Mouse (Mus musculus): ENCODE data around the gene Mast3. TPM values are rescaled to one million over a fixed set of nuclear protein-coding genes. Genes with fewer than 3 reads are reported as not detected.

Gene Mast3
- polyA plus RNA-seq, 1 experiment, result 178 TPM

DNA sequence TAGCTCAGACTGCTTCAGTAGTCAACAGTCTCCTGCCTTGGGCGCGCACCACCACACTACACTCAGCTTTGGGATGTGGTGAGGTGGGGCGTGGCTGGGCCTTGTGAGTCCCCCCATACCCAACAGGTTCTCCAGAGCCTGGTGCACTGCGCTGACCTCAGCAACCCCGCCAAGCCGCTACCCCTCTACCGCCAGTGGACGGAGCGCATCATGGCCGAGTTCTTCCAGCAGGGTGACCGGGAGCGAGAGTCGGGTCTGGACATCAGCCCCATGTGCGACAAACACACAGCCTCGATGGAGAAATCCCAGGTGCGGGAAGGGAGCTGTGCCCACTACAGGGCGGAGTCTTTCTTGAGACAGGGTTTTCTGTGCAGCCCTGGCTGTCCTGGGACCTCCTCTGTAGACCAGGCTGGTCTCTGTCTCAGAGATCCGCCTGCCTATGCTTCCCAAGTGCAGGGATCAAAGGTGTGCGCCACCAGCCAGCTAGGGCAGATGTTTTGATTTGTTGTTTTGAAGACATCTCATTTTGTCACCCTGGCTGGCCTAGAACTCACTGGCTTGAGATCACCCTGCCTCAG is 55.7 kb downstream of the Mast3 start:
- DNase-seq (ENCODE audit: extremely low spot score in 1 of 2, low spot score in 1 of 2), result no peak

DNA sequence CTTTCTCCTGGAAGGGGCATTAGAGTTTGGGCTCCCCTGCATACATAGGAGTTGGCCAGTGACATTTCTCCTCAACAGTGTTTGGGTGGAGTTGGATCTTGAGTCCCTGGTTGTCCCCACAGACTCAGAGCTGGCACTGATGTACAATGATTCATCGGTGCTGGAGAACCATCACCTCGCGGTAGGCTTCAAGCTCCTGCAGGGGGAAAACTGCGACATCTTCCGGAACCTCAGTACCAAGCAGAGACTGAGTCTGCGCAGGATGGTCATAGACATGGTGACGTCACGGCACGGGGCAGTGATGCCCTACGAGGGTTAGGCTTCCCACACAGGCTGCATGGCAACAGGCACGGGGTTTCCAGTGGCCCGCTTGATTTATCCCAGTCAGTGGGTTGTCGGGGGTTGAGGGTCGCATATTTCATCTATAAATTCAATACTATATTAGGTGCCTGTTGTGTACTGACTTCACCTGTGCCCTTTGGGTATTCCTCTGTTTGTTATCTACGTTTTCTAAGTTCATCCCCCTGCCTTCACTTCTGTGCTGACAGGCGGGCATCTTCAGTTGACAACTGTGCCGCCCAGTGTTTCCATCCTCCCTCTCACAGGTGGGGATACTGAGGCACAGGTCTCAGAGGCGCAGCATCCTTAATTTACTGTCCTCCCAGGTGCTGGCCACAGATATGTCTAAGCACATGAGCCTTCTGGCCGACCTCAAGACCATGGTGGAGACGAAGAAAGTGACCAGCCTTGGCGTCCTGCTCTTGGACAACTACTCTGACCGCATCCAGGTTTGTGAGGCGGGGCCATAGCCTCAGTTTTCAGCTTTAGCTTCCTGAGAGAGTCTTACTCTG is 56.4 kb downstream of the Mast3 start:
- DNase-seq (ENCODE audit: extremely low spot score in 1 of 2, low spot score in 1 of 2), result no peak

GRCm38 (mm10) chr8:70747211-70747890 is 57.5 kb downstream of the Mast3 start:
- DNase-seq (ENCODE audit: extremely low spot score in 1 of 2, low spot score in 1 of 2), result no peak

GRCm38 (mm10) chr8:70746676-70747075 is 58.2 kb downstream of the Mast3 start:
- no peak for DNase-seq (ENCODE audit: extremely low spot score in 1 of 2, low spot score in 1 of 2)

GRCm38 (mm10) chr8:70745691-70746220 is 59.1 kb downstream of the Mast3 start:
- DNase-seq (ENCODE audit: extremely low spot score in 1 of 2, low spot score in 1 of 2), result no peak

GRCm38 (mm10) chr8:70744806-70745205 is 60.0 kb downstream of the Mast3 start:
- DNase-seq (ENCODE audit: extremely low spot score in 1 of 2, low spot score in 1 of 2), result no peak

DNA sequence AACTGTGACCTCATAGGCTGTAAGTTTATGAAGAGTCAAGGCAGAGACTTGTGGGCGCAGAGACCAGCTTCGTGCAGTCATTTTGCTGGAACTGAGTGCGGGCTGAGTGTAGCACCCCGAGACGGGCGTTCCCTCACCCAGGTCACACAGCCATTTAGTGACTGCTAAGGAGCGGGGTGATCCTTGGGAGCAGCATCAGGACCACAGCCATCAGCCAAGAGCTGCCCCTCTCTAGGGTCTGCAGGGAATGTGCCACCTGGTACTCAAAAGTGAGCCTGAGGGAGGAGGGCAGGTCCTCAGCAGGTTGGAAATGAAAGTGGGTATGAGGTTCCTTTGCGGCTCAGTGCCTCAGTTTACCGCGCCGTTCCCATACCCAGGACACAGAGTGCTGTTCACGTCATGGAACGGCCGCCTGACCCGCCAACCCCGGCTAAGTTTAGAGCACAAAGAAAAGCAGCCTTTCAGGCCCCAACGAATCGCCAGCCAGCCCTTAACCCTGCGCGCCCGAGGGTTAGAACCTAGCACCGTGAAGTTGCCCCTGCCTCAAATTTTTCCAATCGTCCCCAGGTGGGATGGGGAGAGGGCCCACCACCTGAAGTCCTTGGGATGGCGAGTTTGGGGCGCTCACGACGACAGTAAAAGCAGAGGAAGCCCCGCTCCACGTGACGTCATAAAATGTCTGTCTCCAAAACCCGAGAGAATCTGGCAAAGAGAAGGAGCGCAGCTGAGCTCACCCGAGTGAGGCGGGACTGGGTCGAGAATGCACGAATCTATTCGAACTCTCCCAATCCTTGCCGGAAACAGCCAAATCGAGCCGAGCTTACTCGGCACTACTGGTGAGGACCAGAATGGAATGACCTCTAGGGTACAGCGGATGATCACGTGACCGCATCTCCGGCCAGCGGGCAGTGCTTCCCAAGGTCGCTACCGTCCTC is 60.9 kb downstream of the Mast3 start:
- DNase-seq (ENCODE audit: extremely low spot score in 1 of 2, low spot score in 1 of 2), result no peak

DNA sequence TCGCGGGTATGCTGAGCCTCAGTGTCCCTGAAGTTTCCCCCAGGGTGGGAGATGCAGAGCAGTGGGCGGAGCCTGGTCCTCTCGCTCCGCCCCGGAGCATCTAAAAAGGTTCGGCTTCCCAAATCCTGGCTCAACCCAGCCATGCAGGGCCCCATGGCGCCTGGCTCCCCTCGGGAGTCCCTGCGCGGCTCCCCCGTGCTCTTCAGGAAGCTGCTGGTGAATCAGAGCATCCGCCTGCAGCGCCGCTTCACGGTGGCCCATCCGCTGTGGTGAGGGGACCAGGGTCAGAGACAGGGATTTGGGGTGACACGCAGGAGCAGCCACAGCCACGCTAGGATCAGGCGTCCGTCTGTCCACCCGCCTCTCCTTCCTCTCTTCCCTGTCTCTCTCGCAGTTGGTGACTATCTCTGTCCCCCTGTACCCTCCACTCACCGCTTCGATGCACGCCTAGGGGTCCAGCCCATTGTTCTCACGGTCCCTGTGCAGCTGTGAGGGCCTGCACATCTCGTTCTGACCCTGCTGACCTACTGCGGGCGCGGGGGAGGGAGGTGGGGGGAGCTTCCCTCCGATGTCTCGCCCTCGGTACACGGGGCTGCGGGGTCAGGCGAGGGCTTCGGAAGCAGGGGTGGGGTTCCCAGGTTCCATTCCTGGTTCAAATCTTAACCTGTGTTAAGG is 61.7 kb downstream of the Mast3 start:
- DNase-seq (ENCODE audit: extremely low spot score in 1 of 2, low spot score in 1 of 2), result no peak

DNA sequence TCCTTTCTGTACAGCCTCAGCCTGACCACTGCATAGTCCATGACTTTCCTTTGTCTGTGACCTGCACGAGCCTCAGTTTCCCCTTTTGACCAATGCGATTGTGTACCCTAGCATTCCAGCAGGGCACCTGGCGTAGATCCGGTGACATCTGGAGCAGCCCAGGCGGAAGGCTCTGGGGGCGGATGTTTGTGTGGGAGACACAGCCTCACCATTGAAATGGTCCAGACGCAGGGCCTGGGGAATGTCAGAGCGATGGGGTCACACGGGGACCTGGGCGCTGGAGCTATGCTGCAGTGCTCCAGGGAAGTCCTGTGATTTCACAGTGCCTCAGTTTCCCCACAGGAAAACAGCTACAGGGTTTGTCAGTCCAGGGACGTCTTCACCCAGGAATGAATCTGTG is 62.7 kb downstream of the Mast3 start:
- DNase-seq (ENCODE audit: extremely low spot score in 1 of 2, low spot score in 1 of 2), result no peak

DNA sequence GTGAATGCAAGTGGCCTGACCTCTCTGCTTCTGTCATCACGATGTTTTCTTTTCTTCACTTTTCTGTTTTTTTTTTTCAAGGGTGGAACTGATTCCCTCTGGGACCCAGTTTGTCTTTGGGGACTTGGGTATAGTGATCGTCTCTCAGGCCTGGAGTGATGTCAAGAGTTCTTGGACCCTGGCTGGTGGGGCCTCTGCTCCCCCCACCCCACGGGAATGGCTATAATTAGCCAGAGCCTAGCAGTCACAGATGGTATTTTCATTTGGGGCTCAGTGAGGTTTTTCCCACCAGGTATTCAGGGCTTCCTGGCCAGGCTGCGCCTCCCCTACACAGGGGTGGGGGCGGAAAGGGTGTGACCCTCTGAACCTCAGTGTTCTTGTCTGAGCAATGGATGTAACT is 63.2 kb downstream of the Mast3 start:
- no peak for DNase-seq (ENCODE audit: extremely low spot score in 1 of 2, low spot score in 1 of 2)

DNA sequence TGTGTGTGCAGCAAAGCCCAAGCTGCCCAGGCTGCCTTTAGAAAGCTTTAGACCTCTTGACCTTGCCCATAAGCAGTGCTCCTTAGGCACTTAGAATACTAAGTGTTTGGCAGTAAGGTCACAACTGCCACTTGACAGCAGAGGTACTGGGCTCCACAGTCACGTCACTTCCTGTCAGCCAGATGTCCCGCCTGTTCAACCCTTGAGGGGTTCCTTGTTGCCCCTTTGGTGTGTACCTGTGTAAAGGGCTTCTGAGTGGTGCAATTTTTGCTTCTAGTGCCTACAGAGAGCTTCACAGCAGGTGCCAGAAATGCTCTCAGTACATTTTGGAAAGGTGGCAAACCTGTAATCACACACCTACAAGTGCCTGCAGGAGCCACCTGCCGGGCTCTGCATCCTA is 66.6 kb downstream of the Mast3 start:
- DNase-seq (ENCODE audit: extremely low spot score in 1 of 2, low spot score in 1 of 2), result no peak

DNA sequence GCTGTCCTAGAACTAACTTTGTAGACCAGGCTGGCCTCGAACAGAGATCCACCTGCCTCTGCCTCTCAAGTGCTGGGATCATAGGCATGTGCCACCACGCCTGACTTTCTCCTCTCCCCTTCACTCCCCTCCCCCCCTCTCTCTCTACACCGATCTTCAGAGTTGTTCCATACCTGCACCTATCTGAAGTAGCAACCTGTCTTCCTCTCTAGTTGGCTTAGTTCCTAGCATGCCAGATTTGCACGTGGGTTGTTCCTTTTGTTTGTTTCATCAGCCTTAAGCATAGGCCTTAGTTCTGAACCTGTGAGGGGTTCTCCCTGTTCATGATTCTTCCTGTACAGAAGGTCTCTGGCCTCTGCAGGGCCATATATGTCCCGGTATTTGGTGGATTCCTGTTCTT is 67.1 kb downstream of the Mast3 start:
- no peak for DNase-seq (ENCODE audit: extremely low spot score in 1 of 2, low spot score in 1 of 2)

GRCm38 (mm10) chr8:70730956-70731355 is 73.9 kb downstream of the Mast3 start:
- DNase-seq (ENCODE audit: extremely low spot score in 1 of 2, low spot score in 1 of 2), result no peak

- no peak for DNase-seq (ENCODE audit: extremely low spot score in 1 of 2, low spot score in 1 of 2)
These were observed 74.9 kb downstream of the Mast3 start for GRCm38 (mm10) chr8:70729808-70730475.

Other genes starting within 250 kb of the Mast3 start
- 69.0 and 81.9 TPM in 2 replicates for gene Isyna1, start 210.7 kb downstream of the Mast3 start, polyA plus RNA-seq (2012; rRNA removed)
- 266 and 276 TPM in 2 replicates for gene Ssbp4, start 196.2 kb downstream of the Mast3 start, polyA plus RNA-seq (2012; rRNA removed)
- gene Lrrc25, start 188.9 kb downstream of the Mast3 start, polyA plus RNA-seq (2012; rRNA removed), result 0.78 and 0.86 TPM in 2 replicates
- 0.15 and 0.20 TPM in 2 replicates for gene Gdf15, start 172.6 kb downstream of the Mast3 start, polyA plus RNA-seq (2012; rRNA removed)
- 17.2 and 25.8 TPM in 2 replicates for gene Pgpep1, start 144.7 kb downstream of the Mast3 start, polyA plus RNA-seq (2012; rRNA removed)
- gene Lsm4, start 131.8 kb downstream of the Mast3 start, polyA plus RNA-seq (2012; rRNA removed), result 113 and 128 TPM in 2 replicates
- 226 and 228 TPM in 2 replicates for gene Jund, start 106.1 kb downstream of the Mast3 start, polyA plus RNA-seq (2012; rRNA removed)
- 0.32 and 0.40 TPM in 2 replicates for gene Iqcn, start 101.6 kb downstream of the Mast3 start, polyA plus RNA-seq (2012; rRNA removed)
- gene Gm3336, start 86.5 kb downstream of the Mast3 start, polyA plus RNA-seq (2012; rRNA removed), result 0.12 TPM in 1 of 2 replicates, not detected in the other
- gene Pde4c, start 81.3 kb downstream of the Mast3 start, polyA plus RNA-seq (2012; rRNA removed), result 4.6 and 5.1 TPM in 2 replicates
- 1,054 and 1,113 TPM in 2 replicates for gene Rab3a, start 50.4 kb downstream of the Mast3 start, polyA plus RNA-seq (2012; rRNA removed)
- 47.6 and 60.6 TPM in 2 replicates for gene Mpv17l2, start 44.1 kb downstream of the Mast3 start, polyA plus RNA-seq (2012; rRNA removed)
- gene Pik3r2, start 28.3 kb downstream of the Mast3 start, polyA plus RNA-seq (2012; rRNA removed), result 180 and 183 TPM in 2 replicates
- gene Il12rb1, start 3.4 kb upstream of the Mast3 start, polyA plus RNA-seq (2012; rRNA removed), result 0.48 and 0.71 TPM in 2 replicates
- gene Arrdc2, start 34.7 kb upstream of the Mast3 start, polyA plus RNA-seq (2012; rRNA removed), result 24.6 and 27.8 TPM in 2 replicates
- gene Kcnn1, start 58.2 kb upstream of the Mast3 start, polyA plus RNA-seq (2012; rRNA removed), result 25.2 and 27.9 TPM in 2 replicates
- gene Ccdc124, start 68.9 kb upstream of the Mast3 start, polyA plus RNA-seq (2012; rRNA removed), result 185 and 189 TPM in 2 replicates
- gene Slc5a5, start 87.7 kb upstream of the Mast3 start, polyA plus RNA-seq (2012; rRNA removed), result 9.9 and 12.3 TPM in 2 replicates
- gene Rpl18a, start 92.4 kb upstream of the Mast3 start, polyA plus RNA-seq (2012; rRNA removed), result 1,785 and 1,788 TPM in 2 replicates
- 64.9 and 66.1 TPM in 2 replicates for gene Map1s, start 100.9 kb upstream of the Mast3 start, polyA plus RNA-seq (2012; rRNA removed)

Measured in frontal cortex, adult 2 months (tissue).